Mouse (Mus musculus) neural tube, embryonic 14.5 days (tissue): ENCODE data around the gene Dhrs11. TPM values are rescaled to one million over a fixed set of nuclear protein-coding genes. Genes with fewer than 3 reads are reported as not detected.
A peak's percentile ranks its signal among the peaks of the same experiment; 100 is the strongest.
"Not testable (repeated sequence)": the region's sequence is repeated elsewhere in the genome, so short reads cannot be mapped to it uniquely, and the experiment has no call there.

ENCODE experiments used
- ATAC-seq: fragments of 200-750 bp; cut with Nextera tagmentation; 2 replicates; pipeline ENCODE4 v1.8.0; 2017; ENCODE audit warnings: low read depth, mild to moderate bottlenecking, moderate TSS enrichment, moderate library complexity
- H3K27ac ChIP-seq: fragments of 300-500 bp; sonication (generic); 2 replicates; pipeline ENCODE4 v1.5.1; 2014; ENCODE audit warnings: low read depth, mild to moderate bottlenecking, control low read depth, low read length, moderate library complexity, mixed read lengths
- H3K27me3 ChIP-seq: fragments of 300-500 bp; sonication (generic); 2 replicates; pipeline ENCODE4 v1.6.1; 2014; ENCODE audit warnings: low read length; ENCODE audit not compliant: control insufficient read depth, insufficient read depth
- H3K36me3 ChIP-seq: fragments of 300-500 bp; sonication (generic); 2 replicates; pipeline ENCODE4 v1.6.1; 2014; ENCODE audit warnings: low read length, mixed read lengths; ENCODE audit not compliant: control insufficient read depth, insufficient read depth
- H3K4me1 ChIP-seq: fragments of 300-500 bp; sonication (generic); 2 replicates; pipeline ENCODE4 v1.6.1; 2014; ENCODE audit warnings: low read length; ENCODE audit not compliant: control insufficient read depth, insufficient read depth
- H3K4me2 ChIP-seq: fragments of 300-500 bp; sonication (generic); 2 replicates; pipeline ENCODE4 v1.6.1; 2014; ENCODE audit warnings: mild to moderate bottlenecking, low read depth, low read length, control low read depth
- H3K4me3 ChIP-seq: fragments of 300-500 bp; sonication (generic); 2 replicates; pipeline ENCODE4 v1.5.1; 2014; ENCODE audit warnings: low read depth, low read length, control low read depth, mixed read lengths
- H3K9ac ChIP-seq: fragments of 300-500 bp; sonication (generic); replicated peaks from 2 replicates; pipeline ENCODE4 v1.6.1; 2014; ENCODE audit warnings: low read depth, mild to moderate bottlenecking, control low read depth, low read length, mixed read lengths
- H3K9me3 ChIP-seq: fragments of 300-500 bp; sonication (generic); 2 replicates; pipeline ENCODE4 v1.6.1; 2016; ENCODE audit warnings: low read length; ENCODE audit not compliant: control insufficient read depth
- WGBS: fragments of 180-500 bp; shearing (Covaris S2); extraction: QIAGEN DNeasy Blood & Tissue Kit; methylation state at CpG from one replicate; pipeline ENCODE4 v1.1.7; 2014; 5-methylcytosine and 5-hydroxymethylcytosine counted together
- polyA plus RNA-seq: library from polyadenylated mRNA; unstranded; fragments of >200 nt; fragmentation: Nextera tagmentation; extraction: Ambion mirVana; gene quantifications from 2 replicates; pipeline ENCODE4 v1.2.1, GENCODE M21; 2014

The Dhrs11 gene
- polyA plus RNA-seq, 1 experiment from 2014 or later = 9.9 TPM

DNA sequence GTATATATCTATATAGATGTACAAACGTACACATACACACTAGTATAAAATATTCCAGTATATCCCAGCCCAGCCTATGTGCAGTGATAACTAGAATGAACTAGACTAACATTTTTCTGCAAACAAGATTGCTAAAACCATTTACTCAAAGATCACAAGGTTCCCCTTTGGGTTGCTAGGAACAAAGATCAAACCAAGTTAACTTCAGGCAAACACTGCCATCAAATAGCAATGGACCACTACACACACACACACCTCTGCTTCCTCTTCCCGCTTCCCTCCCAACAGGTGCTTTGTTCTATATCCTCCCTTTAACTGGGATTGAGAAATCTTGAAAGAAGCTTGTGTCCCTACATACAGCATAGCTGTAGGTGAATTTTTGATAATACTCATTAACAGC is 38.8 kb upstream of the Dhrs11 start:
- Histone ChIP-seq H3K9me3 (no peaks in the 10 kb centered on the region), H3K4me2 (no peak overlapping the region), H3K27me3 (no peaks in the 10 kb centered on the region), H3K36me3 (no peaks in the 10 kb centered on the region), H3K4me1 (peaks cover 17% of the 10 kb centered on the region), H3K4me3 (no peak overlapping the region), H3K9ac (no peak overlapping the region), H3K27ac (no peak overlapping the region)
- ATAC-seq = no peak
- 92% methylated on average over 2 of the region's 2 CpGs for WGBS

DNA sequence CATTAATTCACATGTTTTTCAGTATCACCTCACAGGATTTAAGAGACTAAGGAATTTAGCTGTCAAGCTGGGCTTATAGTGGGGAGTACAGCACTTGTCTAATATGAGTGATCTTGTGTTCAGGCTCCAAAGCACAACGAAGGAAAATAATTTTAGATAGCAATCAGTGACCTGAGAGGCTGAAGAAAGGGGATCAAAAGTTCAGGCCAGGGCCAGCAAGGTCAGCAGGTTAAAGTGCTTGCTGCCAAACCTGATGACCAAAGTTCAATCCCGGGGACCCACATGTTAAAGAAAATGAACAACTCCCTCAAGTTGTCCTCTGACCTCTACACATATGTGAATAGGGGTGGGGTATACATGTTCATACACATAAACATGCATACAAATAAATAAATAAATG is 36.5 kb upstream of the Dhrs11 start:
- H3K27ac ChIP-seq = no peak overlapping the region
- no peak for ATAC-seq
- H3K4me3 ChIP-seq = no peak overlapping the region
- no peak overlapping the region for H3K9ac ChIP-seq
- no peak overlapping the region for H3K4me2 ChIP-seq
- H3K36me3 ChIP-seq = peaks cover 6% of the 10 kb centered on the region
- WGBS = 85% methylated on average over 2 of the region's 2 CpGs
- H3K4me1 ChIP-seq = peaks cover 13% of the 10 kb centered on the region
- H3K9me3 ChIP-seq = no peaks in the 10 kb centered on the region
- no peaks in the 10 kb centered on the region for H3K27me3 ChIP-seq

DNA sequence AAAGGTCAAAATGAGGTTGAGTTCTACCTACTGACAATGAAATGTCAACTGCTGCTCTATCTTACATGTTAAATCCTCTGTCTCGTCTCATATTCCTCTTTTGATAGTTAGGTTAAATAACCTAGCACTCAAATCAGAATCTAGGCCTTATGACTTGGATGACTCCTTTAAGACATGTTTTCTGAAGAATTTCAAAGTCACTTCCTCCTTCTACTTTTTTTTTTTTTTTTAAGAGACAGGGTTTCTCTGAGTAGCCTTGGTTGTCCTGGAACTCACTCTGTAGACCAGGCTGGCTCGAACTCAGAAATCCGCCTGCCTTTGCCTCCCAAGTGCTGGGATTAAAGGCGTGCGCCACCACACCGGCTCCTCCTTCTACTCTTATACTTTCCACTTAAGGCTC is 26.5 kb upstream of the Dhrs11 start:
- Histone ChIP-seq H3K9me3 (no peaks in the 10 kb centered on the region), H3K36me3 (peaks cover 43% of the 10 kb centered on the region), H3K4me3 (no peak overlapping the region), H3K9ac (no peak overlapping the region), H3K27ac (no peak overlapping the region), H3K27me3 (no peaks in the 10 kb centered on the region), H3K4me1 (no peaks in the 10 kb centered on the region), H3K4me2 (no peak overlapping the region)
- no peak for ATAC-seq
- 95% methylated on average over 6 of the region's 6 CpGs for WGBS

- 79% methylated on average over 7 of the region's 7 CpGs for WGBS
- H3K36me3 ChIP-seq = peaks cover 29% of the 10 kb centered on the region
Observed at GRCm38 (mm10) chr11:84847475-84848090, 18.8 kb upstream of the Dhrs11 start.

DNA sequence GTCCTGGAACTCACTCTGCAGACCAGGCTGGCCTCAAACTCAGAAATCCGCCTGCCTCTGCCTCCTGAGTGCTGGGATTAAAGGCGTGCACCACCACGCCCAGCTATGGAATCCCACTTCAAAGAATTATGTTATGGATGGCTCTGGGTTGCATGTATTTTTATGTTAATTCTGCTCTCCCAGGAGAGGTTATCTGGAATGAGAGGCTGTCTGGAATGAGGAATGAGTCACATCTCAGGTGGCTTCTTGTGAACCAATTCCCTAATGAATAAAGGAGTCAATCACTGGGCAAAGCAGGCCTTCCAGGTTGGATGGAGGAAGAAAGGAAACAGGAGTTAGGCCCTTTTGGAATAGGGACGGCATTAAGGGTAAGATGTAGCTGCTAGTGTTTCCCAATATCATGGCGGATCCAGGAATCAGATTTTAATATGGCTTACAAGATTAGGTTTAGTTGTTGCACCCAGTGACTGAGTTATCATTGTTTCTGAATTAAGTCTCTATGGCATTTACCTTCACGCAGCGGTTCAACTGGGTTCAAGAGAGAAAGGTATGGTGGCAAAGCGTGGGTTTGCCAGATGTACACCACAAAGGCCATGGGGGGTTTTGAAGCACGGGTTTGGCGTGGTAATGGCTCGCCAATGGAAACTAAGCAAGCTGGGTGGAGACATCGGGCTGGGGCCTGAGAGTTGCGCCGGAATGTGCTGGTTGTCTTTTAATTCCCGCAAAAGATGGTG is 18.1 kb upstream of the Dhrs11 start:
- 94% methylated on average over 15 of the region's 15 CpGs for WGBS
- no peak for ATAC-seq

More at GRCm38 (mm10) chr11:84847475-84848090, 18.8 kb upstream of the Dhrs11 start:
- no peaks in the 10 kb centered on the region for H3K9me3 ChIP-seq
- no peaks in the 10 kb centered on the region for H3K27me3 ChIP-seq
- no peak overlapping the region for H3K4me3 ChIP-seq
- no peak for ATAC-seq
- no peaks in the 10 kb centered on the region for H3K4me1 ChIP-seq
- H3K4me2 ChIP-seq = no peak overlapping the region
- H3K9ac ChIP-seq = no peak overlapping the region
- no peak overlapping the region for H3K27ac ChIP-seq

DNA sequence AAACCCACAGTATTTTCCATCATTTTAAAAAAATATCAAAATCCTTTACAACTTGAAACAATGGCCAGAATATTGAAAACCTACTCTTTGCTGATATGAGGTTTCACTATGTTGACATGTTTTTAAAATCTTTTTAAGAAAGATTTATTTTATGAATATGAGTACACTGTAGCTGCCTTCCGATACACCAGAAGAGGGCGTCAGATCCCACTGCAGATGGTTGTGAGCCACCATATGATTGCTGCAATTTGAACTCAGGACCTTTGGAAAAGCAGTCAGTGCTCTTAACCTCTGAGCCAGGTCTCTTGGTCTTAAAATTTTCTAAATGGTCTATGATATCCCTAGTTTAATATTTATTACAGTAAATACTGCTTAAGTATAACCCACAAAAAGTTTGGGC is 10.5 kb upstream of the Dhrs11 start:
- H3K27ac ChIP-seq = no peak overlapping the region
- H3K4me1 ChIP-seq = no peaks in the 10 kb centered on the region
- no peak for ATAC-seq
- WGBS = 88% methylated on average over 2 of the region's 2 CpGs
- peaks cover 37% of the 10 kb centered on the region for H3K36me3 ChIP-seq
- H3K9ac ChIP-seq = no peak overlapping the region
- H3K4me2 ChIP-seq = no peak overlapping the region
- no peaks in the 10 kb centered on the region for H3K27me3 ChIP-seq
- H3K9me3 ChIP-seq = no peaks in the 10 kb centered on the region
- H3K4me3 ChIP-seq = no peak overlapping the region

More for the DNA sequence above, 18.1 kb upstream of the Dhrs11 start:
- H3K36me3 ChIP-seq = peaks cover 26% of the 10 kb centered on the region
- no peak overlapping the region for H3K27ac ChIP-seq
- H3K4me2 ChIP-seq = no peak overlapping the region
- no peaks in the 10 kb centered on the region for H3K27me3 ChIP-seq
- no peaks in the 10 kb centered on the region for H3K9me3 ChIP-seq
- no peak overlapping the region for H3K9ac ChIP-seq
- no peak overlapping the region for H3K4me3 ChIP-seq
- H3K4me1 ChIP-seq = no peaks in the 10 kb centered on the region

DNA sequence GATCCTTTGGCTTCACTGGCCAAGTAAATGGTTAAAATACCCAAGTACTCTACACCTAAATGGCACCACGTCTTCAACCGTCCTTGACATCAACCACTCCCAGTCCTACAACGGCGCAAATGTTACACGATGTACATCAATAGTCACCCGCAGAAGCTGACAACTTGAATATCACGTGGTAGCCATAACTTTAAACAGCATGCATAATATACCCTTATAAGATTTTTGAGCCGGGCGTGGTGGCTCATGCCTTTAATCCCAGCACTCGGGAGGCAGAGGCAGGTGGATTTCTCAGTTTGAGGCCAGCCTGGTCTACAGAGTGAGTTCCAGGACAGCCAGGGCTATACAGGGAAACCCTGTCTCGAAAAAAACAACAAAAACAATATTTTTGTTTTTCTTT is 701 bp upstream of the Dhrs11 start:
- peak overlapping the region; percentile 70; the same call in 1 of the 2 replicates for H3K9ac ChIP-seq
- peak overlapping the region; percentile 50 for H3K4me3 ChIP-seq
- peaks cover 23% of the 10 kb centered on the region for H3K36me3 ChIP-seq
- peak overlapping the region; percentile 86 for H3K4me2 ChIP-seq
- 0 out of 2 replicates have a peak overlapping the region, but pooled peaks have one; percentile 55 for H3K27ac ChIP-seq
- H3K9me3 ChIP-seq, H3K27me3 ChIP-seq, ATAC-seq, H3K4me1 ChIP-seq: not testable (repeated sequence)
- WGBS = 68% methylated on average over 11 of the region's 11 CpGs

DNA sequence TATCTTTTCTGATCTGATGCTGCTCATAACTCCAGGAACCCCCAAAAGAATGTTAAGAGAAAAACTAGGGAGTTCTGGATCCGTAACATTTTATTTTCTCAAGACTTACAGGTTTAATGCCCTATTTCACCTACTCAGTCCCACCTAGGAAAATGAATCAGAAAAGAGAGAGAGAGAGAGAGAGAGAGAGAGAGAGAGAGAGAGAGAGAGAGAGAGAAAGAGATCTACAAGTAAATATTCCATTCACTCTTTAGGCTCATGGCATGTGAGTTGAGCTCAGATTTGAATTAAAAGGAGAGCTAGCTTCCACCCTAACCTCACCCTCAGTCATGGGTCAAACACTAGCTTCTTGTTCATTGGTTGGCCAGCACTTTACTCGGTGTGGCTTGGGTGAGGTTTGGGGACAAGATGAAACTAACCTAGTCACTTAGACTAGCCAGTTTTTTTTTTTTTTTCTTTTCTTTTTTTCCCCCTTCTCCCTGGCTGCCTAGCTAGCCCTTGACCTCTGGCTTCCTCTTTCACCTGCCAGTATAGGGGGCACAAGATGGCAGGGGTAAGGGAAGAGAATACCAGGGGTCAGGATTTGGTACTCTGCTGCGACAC is 792 bp downstream of the Dhrs11 start:
- H3K27me3 ChIP-seq = no peaks in the 10 kb centered on the region
- no peaks in the 10 kb centered on the region for H3K4me1 ChIP-seq
- H3K27ac ChIP-seq = no peak overlapping the region
- no peak for ATAC-seq
- H3K9ac ChIP-seq = no peak overlapping the region
- no peaks in the 10 kb centered on the region for H3K9me3 ChIP-seq
- H3K4me3 ChIP-seq = peak overlapping the region; percentile 50
- peak overlapping the region; percentile 86 for H3K4me2 ChIP-seq
- WGBS = 53% methylated on average over 3 of the region's 3 CpGs
- peaks cover 12% of the 10 kb centered on the region for H3K36me3 ChIP-seq

DNA sequence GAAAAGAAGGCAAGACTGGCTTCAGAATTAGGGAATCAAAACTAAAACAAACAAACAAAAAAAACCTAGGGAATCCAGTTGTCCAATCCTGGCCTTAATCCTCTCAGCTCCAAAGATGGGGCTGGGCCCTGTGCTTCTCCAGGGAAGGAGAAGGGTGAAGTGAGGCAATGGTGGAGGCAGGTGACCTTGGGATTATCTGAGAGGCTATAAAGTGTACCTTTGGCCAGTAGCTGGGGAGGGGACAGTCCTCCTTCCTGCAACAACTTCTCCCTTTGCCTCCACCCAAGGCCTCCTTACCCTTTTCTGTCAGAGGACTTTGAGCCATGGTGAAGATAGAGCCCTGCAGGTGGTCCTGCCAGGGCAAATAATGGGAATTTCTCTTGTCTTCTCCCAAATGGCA is 1.3 kb downstream of the Dhrs11 start:
- no peak overlapping the region for H3K4me3 ChIP-seq
- H3K9ac ChIP-seq = no peak overlapping the region
- no peak for ATAC-seq
- peaks cover 8% of the 10 kb centered on the region for H3K36me3 ChIP-seq
- no peak overlapping the region for H3K27ac ChIP-seq
- no peaks in the 10 kb centered on the region for H3K4me1 ChIP-seq
- no peak overlapping the region; the same call in 1 of the 2 replicates for H3K4me2 ChIP-seq
- no peaks in the 10 kb centered on the region for H3K9me3 ChIP-seq
- no peaks in the 10 kb centered on the region for H3K27me3 ChIP-seq
